Mouse (Mus musculus) mesoderm, embryonic 11.5 days (tissue): ENCODE results near the gene Rab1b.

ENCODE experiments used
- DNase-seq: peaks from one replicate; pipeline ENCODE4 v3.0.0-alpha.2; 2012; ENCODE audit warnings: low read depth, low spot score

Rab1b gene

DNA sequence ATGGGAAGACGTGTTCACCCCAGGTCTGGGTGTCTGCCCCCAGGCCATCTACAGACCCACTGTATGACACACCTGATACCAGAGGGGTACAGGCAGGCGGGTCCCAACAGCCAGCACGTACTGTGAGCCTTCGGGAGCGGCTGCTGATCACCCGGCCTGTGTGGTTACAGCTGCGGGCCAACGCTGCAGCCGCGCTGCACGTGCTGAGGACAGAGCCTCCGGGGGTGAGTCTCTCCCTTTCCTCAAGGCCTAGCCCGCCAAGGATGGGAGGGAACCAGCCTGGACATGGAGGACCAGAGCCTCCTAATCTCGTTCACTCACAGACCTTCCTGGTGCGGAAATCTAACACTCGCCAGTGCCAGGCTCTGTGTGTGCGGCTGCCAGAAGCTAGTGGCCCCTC lies 55.8 kb downstream of the Rab1b start:
- no peak for DNase-seq

DNA sequence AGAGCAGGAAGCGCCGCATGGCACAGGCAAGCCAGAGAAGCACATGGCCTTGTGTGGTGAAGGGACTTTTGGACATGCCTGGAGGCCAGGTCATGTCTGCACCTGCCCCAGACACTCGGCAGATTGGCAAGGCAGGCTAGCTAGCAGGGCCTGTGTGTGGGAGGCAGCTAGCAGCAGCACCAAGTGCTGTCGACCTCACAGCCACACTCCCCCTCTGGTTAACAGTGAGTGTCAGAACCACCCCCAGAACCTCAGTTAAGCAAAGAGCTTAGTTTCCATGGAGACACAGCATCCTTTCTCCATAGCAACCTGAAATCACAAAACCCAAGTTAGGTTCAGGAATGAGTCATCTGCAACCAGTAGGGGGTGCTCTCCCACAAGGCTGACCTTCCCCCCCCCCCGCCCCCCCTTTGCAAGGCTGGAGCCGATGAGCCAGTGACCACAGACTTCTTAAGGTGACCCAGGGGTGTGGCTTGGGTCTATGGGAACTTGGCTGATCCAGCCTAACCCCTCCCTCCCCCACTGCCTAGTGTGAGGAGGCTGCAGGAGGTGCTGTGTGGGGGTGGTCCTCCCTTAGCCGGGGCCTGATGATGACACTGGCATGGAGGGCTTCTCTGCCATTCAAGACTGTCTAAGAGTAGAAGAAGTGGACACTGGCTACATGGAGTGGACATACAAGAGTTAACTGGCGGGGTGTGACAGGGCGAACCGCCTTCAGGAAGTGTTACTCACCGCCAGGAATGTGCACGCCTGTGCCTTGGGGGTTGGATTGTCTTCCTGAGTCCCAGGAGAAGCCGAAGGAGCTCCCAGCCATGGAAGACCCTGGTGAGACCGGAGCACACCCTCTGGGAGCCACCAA lies 56.6 kb downstream of the Rab1b start, which contains the start of gene Rin1:
Rin1 (plus strand) TSS at position 435 of the 859 bp plus-strand sequence.
- no peak for DNase-seq

DNA sequence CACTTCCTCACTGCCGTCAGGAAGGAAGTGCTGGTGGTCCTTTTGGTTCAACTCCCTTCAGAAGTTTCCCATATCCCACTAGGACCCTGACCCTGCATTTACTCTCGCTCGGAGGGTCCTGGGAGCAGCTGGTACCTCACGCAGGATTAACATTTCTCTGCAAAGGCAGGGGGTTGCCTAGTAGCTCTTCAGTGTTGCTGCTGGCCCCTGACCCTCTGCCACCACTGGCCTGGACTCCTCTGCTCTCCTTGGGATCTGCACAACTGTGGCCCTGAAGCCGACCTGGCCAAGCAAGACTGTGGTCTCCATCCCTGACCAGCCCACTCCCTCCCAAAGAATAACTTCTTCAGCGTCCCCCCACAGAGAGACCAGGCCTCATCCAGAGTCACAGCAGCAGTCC lies 57.5 kb downstream of the Rab1b start:
- no peak for DNase-seq
